ENCODE assay signal across 25 mouse cellular contexts in genomic region chr16:32316601-32317000, GRCm38 (mm10). TPM values are rescaled to one million over a fixed set of nuclear protein-coding genes. Genes with fewer than 3 reads are reported as not detected.
DNase-seq lines count a peak whose midpoint lies in the region; ATAC-seq and TF ChIP-seq lines count a peak whose summit lies in the region.
"Had no signal": no experiment of that assay in that cellular context is flagged by ENCODE, and none has a peak within 500 bp of the region (broad histone marks: within the 10 kb centered on the region; RNA-seq: fewer than 3 reads in every experiment).

No protein-coding gene starts in this region.

- no peaks in the 10 kb centered on the region for H3K9me3 ChIP-seq in heart, embryonic 14.5 days (ENCODE audit: control insufficient read depth, low read length)
- H3K9me3 ChIP-seq in midbrain, postnatal 0 days (ENCODE audit: low read length) = no peaks in the 10 kb centered on the region
- no peaks in the 10 kb centered on the region for H3K9me3 ChIP-seq in midbrain, embryonic 14.5 days (ENCODE audit: control insufficient read depth, low read length)
- H3K9me3 ChIP-seq: embryonic facial prominence, embryonic 15.5 days; forebrain, embryonic 10.5 days; intestine, embryonic 15.5 days had no signal

- TF ChIP-seq CTCF in midbrain, postnatal 0 days (IDR thresholded peaks at IDR 0.05) = no peak

- no peaks in the 10 kb centered on the region for H3K36me3 ChIP-seq in heart, embryonic 14.5 days (ENCODE audit: control insufficient read depth, insufficient read depth, low read length)
- no peaks in the 10 kb centered on the region for H3K36me3 ChIP-seq in midbrain, postnatal 0 days (ENCODE audit: insufficient read depth, low read length)
- no peaks in the 10 kb centered on the region for H3K36me3 ChIP-seq in midbrain, embryonic 14.5 days (ENCODE audit: control insufficient read depth, insufficient read depth, low read length)
- H3K36me3 ChIP-seq: embryonic facial prominence, embryonic 15.5 days; forebrain, embryonic 10.5 days; heart, embryonic 12.5 days; intestine, embryonic 15.5 days had no signal

- no peak overlapping the region for H3K4me3 ChIP-seq in heart, embryonic 14.5 days (ENCODE audit: control insufficient read depth in 1 of 2, insufficient read depth in 1 of 2, low read depth in 1 of 2, low read length in 2 of 2)
- H3K4me3 ChIP-seq in midbrain, postnatal 0 days (ENCODE audit: low read depth, low read length) = no peak overlapping the region
- H3K4me3 ChIP-seq in midbrain, embryonic 14.5 days (replicated peaks; ENCODE audit: low read depth, low read length) = no peak overlapping the region
- H3K4me3 ChIP-seq: embryonic facial prominence, embryonic 15.5 days; erythroblast, embryonic 14.5 days; forebrain, embryonic 10.5 days; heart, embryonic 12.5 days; intestine, embryonic 15.5 days had no signal

- WGBS in heart, embryonic 14.5 days = 55% methylated on average over 2 of the region's 2 CpGs
- 67% methylated on average over 2 of the region's 2 CpGs for WGBS in midbrain, postnatal 0 days
- WGBS in midbrain, embryonic 14.5 days = 91% methylated on average over 2 of the region's 2 CpGs

- 0 out of 2 replicates have a peak overlapping the region, but pooled peaks have one; percentile 4 for H3K4me2 ChIP-seq in heart, embryonic 14.5 days (ENCODE audit: low read length)
- H3K4me2 ChIP-seq in midbrain, postnatal 0 days (ENCODE audit: low read depth, low read length, poor library complexity, severe bottlenecking) = no peak overlapping the region
- no peak overlapping the region for H3K4me2 ChIP-seq in midbrain, embryonic 14.5 days (ENCODE audit: low read length)
- H3K4me2 ChIP-seq: embryonic facial prominence, embryonic 15.5 days; heart, embryonic 12.5 days; intestine, embryonic 15.5 days had no signal

- H3K4me1 ChIP-seq in heart, embryonic 14.5 days (ENCODE audit: control insufficient read depth in 2 of 2, insufficient read depth in 2 of 2, low read length in 2 of 2) = peaks cover 4 to 5% of the 10 kb centered on the region in 2 experiments; a peak in 2 of 4 replicates
- no peaks in the 10 kb centered on the region for H3K4me1 ChIP-seq in midbrain, postnatal 0 days (ENCODE audit: insufficient read depth, low read length)
- H3K4me1 ChIP-seq in midbrain, embryonic 14.5 days (ENCODE audit: control insufficient read depth, insufficient read depth, low read length) = no peaks in the 10 kb centered on the region
- H3K4me1 ChIP-seq: embryonic facial prominence, embryonic 15.5 days; intestine, embryonic 15.5 days had no signal

- peak overlapping the region; percentile 17 to 27; a peak in 1 of 4 replicates for H3K27ac ChIP-seq in heart, embryonic 14.5 days (replicated peaks in 1 of 2; ENCODE audit: control insufficient read depth in 1 of 2, insufficient read depth in 1 of 2, low read depth in 2 of 2, low read length in 2 of 2)
- no peak overlapping the region for H3K27ac ChIP-seq in midbrain, postnatal 0 days (ENCODE audit: low read depth, low read length)
- H3K27ac ChIP-seq in midbrain, embryonic 14.5 days (replicated peaks; ENCODE audit: low read depth, low read length) = no peak overlapping the region
- H3K27ac ChIP-seq: embryonic facial prominence, embryonic 15.5 days; forebrain, embryonic 10.5 days; intestine, embryonic 15.5 days had no signal

- H3K9ac ChIP-seq in heart, embryonic 14.5 days (ENCODE audit: low read length) = no peak overlapping the region
- H3K9ac ChIP-seq in midbrain, postnatal 0 days (replicated peaks; ENCODE audit: low read length, poor library complexity, severe bottlenecking) = no peak overlapping the region
- H3K9ac ChIP-seq in midbrain, embryonic 14.5 days (replicated peaks; ENCODE audit: low read length) = no peak overlapping the region
- H3K9ac ChIP-seq: embryonic facial prominence, embryonic 15.5 days; heart, embryonic 12.5 days; intestine, embryonic 15.5 days had no signal

- H3K27me3 ChIP-seq in heart, embryonic 14.5 days (ENCODE audit: control insufficient read depth, insufficient read depth, low read length) = no peaks in the 10 kb centered on the region
- H3K27me3 ChIP-seq in midbrain, postnatal 0 days (ENCODE audit: insufficient read depth, low read length) = no peaks in the 10 kb centered on the region
- no peaks in the 10 kb centered on the region for H3K27me3 ChIP-seq in midbrain, embryonic 14.5 days (ENCODE audit: control insufficient read depth, insufficient read depth, low read length)
- H3K27me3 ChIP-seq: embryonic facial prominence, embryonic 15.5 days; heart, embryonic 12.5 days; intestine, embryonic 15.5 days had no signal

- no peak for ATAC-seq in heart, embryonic 14.5 days (ENCODE audit: insufficient number of reproducible peaks, insufficient read depth, low FRiP score, low read depth)
- no peak for ATAC-seq in midbrain, postnatal 0 days (ENCODE audit: low FRiP score)
- ATAC-seq in midbrain, embryonic 14.5 days (ENCODE audit: low FRiP score, low TSS enrichment) = no peak
- ATAC-seq: forebrain, embryonic 14.5 days; hindbrain, embryonic 16.5 days; intestine, embryonic 15.5 days had no signal

- no peak for DNase-seq in heart, adult 9 months (ENCODE audit: low spot score in 2 of 2)
- DNase-seq in midbrain, postnatal 0 days (ENCODE audit: low spot score) = peak; percentile 15
- no peak for DNase-seq in midbrain, embryonic 14.5 days
- DNase-seq in hindlimb bud, embryonic 11.5 days (ENCODE audit: extremely low spot score, low read depth, low spot score) = peak; percentile 64
- DNase-seq in layer of hippocampus, adult 9-10 months (ENCODE audit: low spot score) = no peak
- DNase-seq: adrenal gland, postnatal 10 days; cerebellum, adult 11 months; cerebellum, adult 8-10 months; cerebellum, postnatal 14 days; embryo, embryonic 11 days; gastrocnemius, postnatal 36 days; heart, adult 18-20 months; heart, postnatal 14 days had no signal

RNA-seq across cellular contexts. Expression of gene Ubxn7, which starts 15.5 kb away (rescaled TPM):
- polyA plus RNA-seq in heart, embryonic 14.5 days (2014; fragmentation: Nextera tagmentation; extraction: Ambion mirVana) = 19.4 and 21.8 TPM in 2 replicates
- 37.0 and 50.4 TPM in 2 replicates for total RNA-seq in midbrain, postnatal 0 days (2014; rRNA removed)
- 8.7 and 10.7 TPM in 2 replicates for polyA plus RNA-seq in midbrain, postnatal 0 days (2015; fragmentation: Nextera tagmentation; extraction: Ambion mirVana)
- polyA plus RNA-seq in midbrain, embryonic 14.5 days (2014; fragmentation: Nextera tagmentation; extraction: Ambion mirVana) = 29.1 and 30.0 TPM in 2 replicates

RNA-seq across cellular contexts. Expression of gene Rnf168, which starts 39.3 kb away (rescaled TPM):
- 18.1 and 18.8 TPM in 2 replicates for polyA plus RNA-seq in heart, embryonic 14.5 days (2014; fragmentation: Nextera tagmentation; extraction: Ambion mirVana)
- total RNA-seq in midbrain, postnatal 0 days (2014; rRNA removed) = 34.8 and 42.1 TPM in 2 replicates
- 22.3 and 27.1 TPM in 2 replicates for polyA plus RNA-seq in midbrain, postnatal 0 days (2015; fragmentation: Nextera tagmentation; extraction: Ambion mirVana)
- 22.0 and 25.7 TPM in 2 replicates for polyA plus RNA-seq in midbrain, embryonic 14.5 days (2014; fragmentation: Nextera tagmentation; extraction: Ambion mirVana)

RNA-seq across cellular contexts. Expression of gene Smco1, which starts 45.3 kb away (rescaled TPM):
- 0.14 TPM in 1 of 2 replicates, not detected in the other for polyA plus RNA-seq in heart, embryonic 14.5 days (2014; fragmentation: Nextera tagmentation; extraction: Ambion mirVana)
- total RNA-seq in midbrain, postnatal 0 days (2014; rRNA removed) = 0.38 TPM in 1 of 2 replicates, not detected in the other
- 0.11 TPM in 1 of 2 replicates, not detected in the other for polyA plus RNA-seq in midbrain, postnatal 0 days (2015; fragmentation: Nextera tagmentation; extraction: Ambion mirVana)
- not detected in 2 replicates for polyA plus RNA-seq in midbrain, embryonic 14.5 days (2014; fragmentation: Nextera tagmentation; extraction: Ambion mirVana)
- total RNA-seq: common myeloid progenitor, adult 5-6 weeks; MEL had no signal
- polyA plus RNA-seq: embryonic facial prominence, embryonic 11.5 days; erythroblast, embryonic 14.5 days; forebrain, embryonic 14.5 days; heart, embryonic 12.5 days; hindbrain, embryonic 11.5 days; hindbrain, embryonic 16.5 days; intestine, embryonic 15.5 days had no signal

Comparison
In these comparisons a context has a peak if more than half of its experiments do, and no peak if none do; other contexts are left out.
1. DNase-seq: peak in midbrain, postnatal 0 days (single experiment) and hindlimb bud, embryonic 11.5 days (single experiment); none in heart, adult 9 months (0 of 2), midbrain, embryonic 14.5 days (single experiment) and layer of hippocampus, adult 9-10 months (single experiment).
2. H3K27ac ChIP-seq: peak in heart, embryonic 14.5 days (2 of 2); none in midbrain, postnatal 0 days (single experiment) and midbrain, embryonic 14.5 days (single experiment).